Mouse (Mus musculus): Measurements from ENCODE around the gene Sppl3. TPM values are rescaled to one million over a fixed set of nuclear protein-coding genes. Genes with fewer than 3 reads are reported as not detected.
"Not testable (repeated sequence)": the region's sequence is repeated elsewhere in the genome, so short reads cannot be mapped to it uniquely, and the experiment has no call there.

Gene Sppl3
- total RNA-seq, 2 experiments from 2014 or later = 24.5 to 28.6 TPM

DNA sequence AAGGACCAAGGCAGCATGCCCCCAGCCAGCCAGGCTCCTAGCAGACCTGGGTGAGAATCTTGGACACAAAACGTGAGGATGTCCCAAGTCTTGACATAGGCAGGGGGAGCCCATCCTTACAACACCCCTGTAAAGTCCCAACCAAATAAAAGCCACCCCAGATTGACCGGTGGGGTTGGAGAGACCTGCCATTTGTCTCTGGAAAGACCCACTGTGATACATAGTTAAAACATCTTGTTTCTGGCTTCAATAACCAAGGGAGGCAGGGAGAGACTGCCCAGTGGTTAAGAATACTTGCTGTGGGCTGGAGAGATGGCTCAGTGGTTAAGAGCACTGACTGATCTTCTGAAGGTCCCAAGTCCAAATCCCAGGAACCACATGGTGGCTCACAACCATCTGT, 91.3 kb downstream of the Sppl3 start:
- no peak for DNase-seq
- intact Hi-C loops (cut with DNase I; ENCODE audit: low total_unique reads) = no loop called here

DNA sequence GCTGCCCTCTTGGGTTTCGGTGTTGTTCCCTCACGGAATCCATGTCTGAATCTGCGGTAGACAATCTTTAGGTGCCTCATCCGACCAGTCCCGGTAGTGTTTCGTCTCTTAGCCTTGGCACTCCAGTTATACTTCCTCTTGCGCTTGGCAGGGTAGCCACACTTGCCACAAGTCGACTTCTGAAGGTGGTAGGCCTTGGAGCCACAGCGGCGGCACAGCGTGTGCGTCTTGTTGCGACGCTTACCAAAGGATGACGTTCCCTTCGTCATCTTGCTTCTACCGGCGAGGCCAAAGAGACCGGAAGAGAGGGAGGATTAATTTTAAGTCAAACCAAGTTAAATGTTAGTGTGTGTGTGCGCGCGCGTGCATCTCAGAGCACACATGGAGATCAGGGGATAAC, 92.3 kb downstream of the Sppl3 start:
- DNase-seq; intact Hi-C loops (cut with DNase I; ENCODE audit: low total_unique reads): not testable (repeated sequence)

- intact Hi-C loops (cut with DNase I; ENCODE audit: low total_unique reads) = no loop called here
- no peak for DNase-seq
Measured at GRCm38 (mm10) chr5:115111156-115111555, 100.2 kb downstream of the Sppl3 start.

DNA sequence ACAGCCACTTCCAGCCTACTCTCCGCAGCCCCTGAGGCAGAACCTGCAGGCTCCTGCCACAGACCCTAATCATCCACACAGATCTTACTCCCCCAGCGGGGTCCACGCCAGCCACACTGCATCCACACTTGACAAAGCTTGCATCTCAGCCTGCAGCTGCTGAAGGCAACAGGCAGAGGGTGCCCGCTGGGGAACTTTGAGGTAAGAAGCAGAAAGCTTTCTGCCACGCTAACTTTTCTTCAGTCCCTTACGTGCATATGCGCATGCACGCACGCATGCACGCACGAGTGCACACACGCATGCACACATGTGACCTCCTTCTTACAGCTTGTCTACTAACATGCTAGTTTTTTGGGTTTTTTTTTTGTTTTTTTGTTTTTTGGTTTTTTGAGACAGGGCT, 102.3 kb downstream of the Sppl3 start:
- no peak for DNase-seq
- intact Hi-C loops (cut with DNase I; ENCODE audit: low total_unique reads) = no loop called here

GRCm38 (mm10) chr5:115114501-115114900, 103.6 kb downstream of the Sppl3 start:
- intact Hi-C loops (cut with DNase I; ENCODE audit: low total_unique reads) = no loop called here
- no peak for DNase-seq

DNA sequence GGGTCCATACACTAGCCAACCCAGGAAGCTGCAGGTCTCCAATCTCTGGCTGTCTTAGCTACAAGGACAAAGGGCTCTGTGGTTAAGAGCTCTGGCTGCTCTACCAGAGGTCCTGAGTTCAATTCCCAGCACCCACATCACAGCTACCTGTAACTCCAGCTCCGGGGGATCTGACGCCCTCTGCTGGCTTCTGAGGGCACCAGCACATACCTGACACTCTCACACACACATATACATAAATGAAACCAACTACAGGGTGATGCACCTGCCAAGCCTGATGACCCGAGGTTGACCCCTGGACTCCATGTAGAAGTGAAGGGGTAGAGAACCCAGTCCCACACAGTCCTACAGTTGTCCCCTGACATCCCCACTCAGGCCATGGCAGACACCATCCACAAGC, 105.5 kb downstream of the Sppl3 start:
- intact Hi-C loops (cut with DNase I; ENCODE audit: low total_unique reads) = no loop called here

DNA sequence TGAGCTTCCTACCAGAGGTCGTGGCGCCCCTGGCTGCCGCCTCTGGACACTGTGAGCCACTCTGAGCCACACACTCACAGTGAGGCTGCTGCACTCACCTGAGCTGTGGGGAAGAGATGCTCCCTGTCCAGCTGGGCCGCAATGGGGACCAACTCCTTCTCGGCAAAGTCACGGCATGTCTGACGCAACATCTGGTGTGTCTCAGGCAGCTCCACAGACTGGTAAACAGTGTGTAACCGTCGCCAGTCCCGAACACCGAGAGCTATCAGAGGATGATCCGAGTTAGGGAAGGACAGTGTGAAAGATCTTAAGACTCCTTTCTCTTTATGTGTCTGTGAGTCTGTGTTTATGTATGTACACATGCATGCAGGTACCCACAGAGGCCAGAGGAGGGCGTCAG, 106.5 kb downstream of the Sppl3 start:
- DNase-seq = no peak
- intact Hi-C loops (cut with DNase I; ENCODE audit: low total_unique reads) = no loop called here

More for the DNA sequence above, 105.5 kb downstream of the Sppl3 start:
- no peak for DNase-seq

GRCm38 (mm10) chr5:115118961-115119570, 108.1 kb downstream of the Sppl3 start, which contains the start of gene Acads:
Gene Acads (minus strand): TSS chr5:115119346.
- intact Hi-C loops (cut with DNase I; ENCODE audit: low total_unique reads) = no loop called here
- DNase-seq = peak; percentile 80

DNA sequence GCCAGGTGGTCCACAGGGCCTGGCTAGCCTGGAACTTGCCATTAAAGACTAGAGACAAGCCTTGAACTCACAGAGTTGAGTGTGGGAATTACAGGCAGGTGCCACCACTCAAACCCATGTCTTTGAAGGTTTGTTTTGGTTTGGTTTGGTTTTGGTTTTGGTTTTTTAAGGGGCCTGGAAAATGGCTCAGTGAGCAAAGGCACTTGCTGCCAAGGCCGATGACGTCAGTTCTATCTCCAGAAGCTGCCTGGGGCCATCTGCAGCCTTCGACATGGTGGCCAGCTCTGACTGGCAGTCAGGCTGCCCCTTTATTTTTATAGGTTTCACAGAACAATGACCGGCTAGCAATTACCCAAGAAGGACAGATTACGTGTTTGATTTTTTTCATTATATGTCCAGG, 110.0 kb downstream of the Sppl3 start:
- DNase-seq = no peak
- intact Hi-C loops (cut with DNase I; ENCODE audit: low total_unique reads) = loop anchor here (10.0 kb wide), 1 partner anchor 114 kb away; the partner anchor contains the start of gene Pop5

DNA sequence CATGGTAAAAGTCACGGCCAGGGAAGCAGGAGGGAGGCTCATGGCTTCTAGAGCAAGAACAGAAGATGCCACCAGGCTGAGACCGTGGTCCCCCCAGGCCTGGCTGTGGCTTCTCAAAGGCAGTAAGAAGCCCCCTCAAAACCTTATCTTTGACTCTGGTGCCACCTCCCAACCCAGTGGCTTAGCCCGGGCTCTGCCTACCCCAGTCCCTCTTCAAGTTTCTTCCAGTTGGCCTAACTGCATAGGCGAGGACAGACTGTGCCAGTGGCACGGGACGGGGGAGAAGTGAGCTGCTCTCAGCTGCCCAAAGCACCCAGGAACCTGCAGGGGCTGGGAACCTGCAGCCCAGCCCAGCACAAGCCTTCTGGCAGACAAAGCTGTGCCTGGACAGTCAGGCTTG, 113.8 kb downstream of the Sppl3 start:
- intact Hi-C loops (cut with DNase I; ENCODE audit: low total_unique reads) = loop anchor here (5.0 to 10.0 kb wide), 2 partner anchors 38 to 110 kb away; partner anchors contain the start of gene Pop5
- DNase-seq = no peak

DNA sequence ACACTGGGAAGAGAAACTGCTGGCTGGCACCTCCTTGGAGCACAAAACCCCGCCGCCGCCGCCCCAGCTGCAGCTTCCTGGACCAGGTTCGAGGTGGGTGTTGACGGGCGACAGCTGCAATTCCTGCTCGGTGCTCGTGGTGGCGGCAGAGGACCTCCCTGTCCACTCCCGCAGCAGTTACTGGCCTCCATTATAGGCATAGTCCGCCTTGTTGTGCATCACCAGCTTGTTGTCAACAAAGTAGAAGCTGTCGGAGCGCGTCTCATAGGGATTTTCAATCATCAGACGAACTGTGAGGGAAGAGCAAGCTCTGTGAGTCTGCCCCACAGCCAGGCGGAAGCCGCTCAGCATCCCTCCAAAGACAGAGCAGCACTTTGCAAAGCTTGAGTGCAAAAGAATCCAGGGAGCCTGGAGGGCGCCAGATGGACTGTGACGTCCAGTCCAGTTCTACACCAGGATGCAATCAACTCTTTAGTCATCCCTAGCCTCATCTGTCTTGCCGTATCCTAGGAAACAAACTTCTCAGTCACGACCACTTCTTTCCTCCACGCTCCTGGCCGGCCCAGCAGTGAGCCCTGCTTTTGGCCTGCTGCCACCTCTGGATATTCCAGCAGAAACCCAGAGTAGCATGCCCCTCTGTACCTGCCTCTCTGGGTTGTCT, 114.4 kb downstream of the Sppl3 start:
- intact Hi-C loops (cut with DNase I; ENCODE audit: low total_unique reads) = loop anchor here (5.0 to 10.0 kb wide), 2 partner anchors 37 to 109 kb away; partner anchors contain the start of gene Pop5
- DNase-seq = peak; percentile 86

GRCm38 (mm10) chr5:115126578-115127312, 115.8 kb downstream of the Sppl3 start:
- intact Hi-C loops (cut with DNase I; ENCODE audit: low total_unique reads) = loop anchor here (5.0 to 10.0 kb wide), 2 partner anchors 36 to 108 kb away; partner anchors contain the start of gene Pop5
- DNase-seq = no peak

GRCm38 (mm10) chr5:115127421-115128179, 116.7 kb downstream of the Sppl3 start:
- intact Hi-C loops (cut with DNase I; ENCODE audit: low total_unique reads) = loop anchor here (5.0 to 10.0 kb wide), 2 partner anchors 35 to 107 kb away; partner anchors contain the start of gene Pop5
- no peak for DNase-seq

DNA sequence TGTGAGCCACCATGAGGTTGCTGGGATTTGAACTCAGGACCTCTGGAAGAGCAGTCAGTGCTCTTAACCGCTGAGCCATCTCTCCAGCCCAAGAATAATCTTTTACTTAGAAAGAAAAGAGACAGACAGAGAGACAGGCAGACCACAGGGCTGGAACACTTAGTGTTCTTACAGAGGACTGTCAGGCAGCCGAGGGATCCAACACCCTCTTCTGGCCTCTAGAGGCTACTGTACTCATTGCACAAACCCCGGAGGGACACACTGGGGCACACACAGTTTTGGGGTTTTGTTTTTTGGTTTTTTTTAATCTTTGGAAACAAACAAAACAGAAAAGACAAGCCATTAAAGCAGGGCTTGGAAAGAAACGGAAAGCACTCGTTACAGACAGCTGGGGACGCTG, 118.4 kb downstream of the Sppl3 start:
- intact Hi-C loops (cut with DNase I; ENCODE audit: low total_unique reads) = loop anchor here (5.0 to 10.0 kb wide), 2 partner anchors 33 to 105 kb away; partner anchors contain the start of gene Pop5
- no peak for DNase-seq

- no peak for DNase-seq
- intact Hi-C loops (cut with DNase I; ENCODE audit: low total_unique reads) = no loop called here
Measured at GRCm38 (mm10) chr5:115132465-115132864, 121.5 kb downstream of the Sppl3 start.

DNA sequence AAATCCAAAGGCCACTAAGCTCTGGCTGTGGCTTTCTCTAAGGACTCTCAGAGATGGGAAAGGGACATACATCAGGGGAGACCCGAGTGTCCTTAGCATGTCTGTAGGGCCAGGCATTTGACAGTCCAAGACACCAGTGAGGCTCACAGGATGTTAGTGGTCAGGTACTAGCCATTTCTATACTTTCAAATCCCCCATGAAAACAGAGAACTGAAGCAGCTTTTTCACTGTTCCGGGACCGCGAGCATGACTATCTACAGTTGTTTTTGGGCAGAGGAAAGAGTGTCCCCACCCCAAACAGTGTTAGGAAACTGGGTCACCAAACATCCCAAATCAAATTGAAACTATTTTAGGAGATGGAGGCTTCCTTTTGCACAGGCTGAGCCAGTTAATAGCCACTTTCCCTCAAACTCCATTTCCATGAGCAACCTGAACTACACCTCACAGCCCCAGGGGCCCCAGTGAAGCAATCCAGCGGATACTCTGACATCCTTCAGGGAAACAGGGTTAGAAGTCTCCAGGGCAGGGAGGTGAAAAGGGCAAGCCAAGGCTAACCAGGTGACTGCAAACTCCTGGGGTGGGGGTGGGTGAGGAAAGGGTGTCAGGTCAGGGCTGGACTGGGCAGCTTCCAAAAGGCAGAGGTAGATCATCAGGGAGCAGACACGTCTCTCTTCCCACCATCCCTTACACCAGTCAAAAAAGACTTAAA, 122.6 kb downstream of the Sppl3 start:
- DNase-seq = no peak
- intact Hi-C loops (cut with DNase I; ENCODE audit: low total_unique reads) = no loop called here

GRCm38 (mm10) chr5:115134234-115135165, 123.6 kb downstream of the Sppl3 start, which contains the start of gene Unc119b:
Gene Unc119b (minus strand): TSS chr5:115134975.
- DNase-seq = peak; percentile 89
- intact Hi-C loops (cut with DNase I; ENCODE audit: low total_unique reads) = no loop called here

DNA sequence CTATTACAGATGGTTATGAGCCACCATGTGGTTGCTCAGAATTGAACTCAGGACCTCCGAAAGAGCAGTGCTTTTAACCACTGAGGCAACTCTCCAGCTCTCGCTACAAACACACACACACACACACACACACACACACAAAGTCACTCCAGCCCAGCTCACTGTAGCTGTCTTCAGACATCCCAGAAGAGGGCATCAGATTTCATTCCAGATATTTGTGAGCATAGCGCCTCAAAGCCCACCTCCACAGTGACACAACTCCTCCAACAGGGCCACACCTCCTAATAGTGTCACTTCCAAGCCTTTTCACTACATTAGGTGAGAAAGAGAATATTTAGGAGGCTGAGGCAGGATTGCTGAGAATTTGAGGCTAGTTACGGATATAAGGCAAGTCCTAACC, 128.2 kb downstream of the Sppl3 start:
- intact Hi-C loops (cut with DNase I; ENCODE audit: low total_unique reads) = no loop called here
- DNase-seq = no peak

Data from gastrocnemius, postnatal 14 days (tissue).